ENCODE assay signal across 11 mouse cellular contexts in genomic region chr12:71834041-71834440, GRCm38 (mm10). TPM values are rescaled to one million over a fixed set of nuclear protein-coding genes. Genes with fewer than 3 reads are reported as not detected.
DNase-seq lines count a peak whose midpoint lies in the region; ATAC-seq lines count a peak whose summit lies in the region.
"Had no signal": no experiment of that assay in that cellular context is flagged by ENCODE, and none has a peak within 500 bp of the region (broad histone marks: within the 10 kb centered on the region; RNA-seq: fewer than 3 reads in every experiment).

No protein-coding gene starts in this region.

- 51% methylated on average over 7 of the region's 7 CpGs for WGBS in hindbrain, embryonic 14.5 days
- 57% methylated on average over 7 of the region's 7 CpGs for WGBS in hindbrain, embryonic 11.5 days
- WGBS in heart, embryonic 12.5 days: 33% methylated on average over 7 of the region's 7 CpGs
- WGBS in liver, embryonic 13.5 days (ENCODE audit: insufficient replicate concordance): 57% methylated on average over 7 of the region's 7 CpGs
- WGBS in midbrain, embryonic 14.5 days: 71% methylated on average over 7 of the region's 7 CpGs

- H3K4me2 ChIP-seq in hindbrain, embryonic 14.5 days (replicated peaks): peak overlapping the region; percentile 24
- no peak overlapping the region for H3K4me2 ChIP-seq in hindbrain, embryonic 11.5 days (replicated peaks; ENCODE audit: low read depth, low read length)
- peak overlapping the region; percentile 51 for H3K4me2 ChIP-seq in heart, embryonic 12.5 days
- H3K4me2 ChIP-seq in liver, embryonic 13.5 days: peak overlapping the region; percentile 42
- peak overlapping the region; percentile 27; the same call in 1 of the 2 replicates for H3K4me2 ChIP-seq in midbrain, embryonic 14.5 days (ENCODE audit: low read length)
- H3K4me2 ChIP-seq: forebrain, embryonic 12.5 days had no signal

- H3K36me3 ChIP-seq in hindbrain, embryonic 14.5 days (replicated peaks; ENCODE audit: control insufficient read depth, insufficient read depth): no peaks in the 10 kb centered on the region
- no peaks in the 10 kb centered on the region for H3K36me3 ChIP-seq in hindbrain, embryonic 11.5 days (ENCODE audit: control insufficient read depth, insufficient read depth, low read length)
- no peaks in the 10 kb centered on the region for H3K36me3 ChIP-seq in heart, embryonic 12.5 days
- no peaks in the 10 kb centered on the region for H3K36me3 ChIP-seq in liver, embryonic 13.5 days
- no peaks in the 10 kb centered on the region for H3K36me3 ChIP-seq in midbrain, embryonic 14.5 days (ENCODE audit: control insufficient read depth, insufficient read depth, low read length)
- H3K36me3 ChIP-seq: forebrain, embryonic 12.5 days; hindbrain, embryonic 15.5 days had no signal

- H3K4me1 ChIP-seq in hindbrain, embryonic 14.5 days (replicated peaks; ENCODE audit: control insufficient read depth, insufficient read depth, low read length): peaks cover 60% of the 10 kb centered on the region
- H3K4me1 ChIP-seq in hindbrain, embryonic 11.5 days (replicated peaks; ENCODE audit: control insufficient read depth, insufficient read depth, low read length): no peaks in the 10 kb centered on the region; the same call in 1 of the 2 replicates
- peaks cover 58% of the 10 kb centered on the region for H3K4me1 ChIP-seq in heart, embryonic 12.5 days (replicated peaks)
- peaks cover 82% of the 10 kb centered on the region for H3K4me1 ChIP-seq in liver, embryonic 13.5 days (replicated peaks)
- peaks cover 45% of the 10 kb centered on the region for H3K4me1 ChIP-seq in midbrain, embryonic 14.5 days (ENCODE audit: control insufficient read depth, insufficient read depth, low read length)

- intact Hi-C loops in left cerebral cortex, postnatal 25 days (cut with DNase I): loop anchor here (5.0 kb wide), 2 partner anchors 48 to 73 kb away; no protein-coding TSS in a partner anchor

- ATAC-seq in hindbrain, embryonic 14.5 days (ENCODE audit: low FRiP score): no peak
- no peak for ATAC-seq in hindbrain, embryonic 11.5 days (ENCODE audit: low FRiP score)
- ATAC-seq in heart, embryonic 12.5 days (ENCODE audit: insufficient number of reproducible peaks, low FRiP score): no peak
- no peak for ATAC-seq in liver, embryonic 13.5 days (ENCODE audit: low read depth)
- no peak for ATAC-seq in midbrain, embryonic 14.5 days (ENCODE audit: low FRiP score, low TSS enrichment)

- no peak for DNase-seq in hindbrain, embryonic 14.5 days (ENCODE audit: low spot score)
- DNase-seq in hindbrain, embryonic 11.5 days (ENCODE audit: low spot score): no peak
- DNase-seq in liver, embryonic 13.5 days: no peak
- DNase-seq in midbrain, embryonic 14.5 days: no peak
- DNase-seq in frontal cortex, postnatal 14 days (ENCODE audit: low spot score in 2 of 2): no peak
- no peak for DNase-seq in frontal cortex, adult 2 months (ENCODE audit: extremely low spot score in 1 of 2, low spot score in 1 of 2)
- no peak for DNase-seq in left cerebral cortex, postnatal 25 days (ENCODE audit: low spot score in 2 of 2)
- DNase-seq: right cerebral cortex, postnatal 4 days had no signal

- no peaks in the 10 kb centered on the region for H3K9me3 ChIP-seq in hindbrain, embryonic 14.5 days (ENCODE audit: control insufficient read depth, low read length)
- no peaks in the 10 kb centered on the region for H3K9me3 ChIP-seq in hindbrain, embryonic 11.5 days (ENCODE audit: control insufficient read depth, low read length)
- H3K9me3 ChIP-seq in heart, embryonic 12.5 days (replicated peaks): no peaks in the 10 kb centered on the region
- H3K9me3 ChIP-seq in liver, embryonic 13.5 days (replicated peaks): no peaks in the 10 kb centered on the region
- H3K9me3 ChIP-seq in midbrain, embryonic 14.5 days (ENCODE audit: control insufficient read depth, low read length): no peaks in the 10 kb centered on the region
- H3K9me3 ChIP-seq: forebrain, embryonic 12.5 days; hindbrain, embryonic 15.5 days had no signal

- no peak overlapping the region for H3K4me3 ChIP-seq in hindbrain, embryonic 14.5 days (replicated peaks; ENCODE audit: low read length)
- H3K4me3 ChIP-seq in hindbrain, embryonic 11.5 days (ENCODE audit: low read depth, low read length): no peak overlapping the region
- H3K4me3 ChIP-seq in heart, embryonic 12.5 days: peak overlapping the region; percentile 13; the same call in 1 of the 2 replicates
- 0 out of 2 replicates have a peak overlapping the region, but pooled peaks have one; percentile 1 for H3K4me3 ChIP-seq in liver, embryonic 13.5 days (replicated peaks)
- H3K4me3 ChIP-seq in midbrain, embryonic 14.5 days (replicated peaks; ENCODE audit: low read depth, low read length): no peak overlapping the region
- H3K4me3 ChIP-seq: forebrain, embryonic 12.5 days; hindbrain, embryonic 15.5 days had no signal

- no peak overlapping the region for H3K9ac ChIP-seq in hindbrain, embryonic 14.5 days
- no peak overlapping the region for H3K9ac ChIP-seq in hindbrain, embryonic 11.5 days (ENCODE audit: low read depth, low read length)
- no peak overlapping the region for H3K9ac ChIP-seq in heart, embryonic 12.5 days
- peak overlapping the region; percentile 28 for H3K9ac ChIP-seq in liver, embryonic 13.5 days
- H3K9ac ChIP-seq in midbrain, embryonic 14.5 days (replicated peaks; ENCODE audit: low read length): no peak overlapping the region
- H3K9ac ChIP-seq: forebrain, embryonic 12.5 days; hindbrain, embryonic 15.5 days had no signal

- no peaks in the 10 kb centered on the region for H3K27me3 ChIP-seq in hindbrain, embryonic 14.5 days (ENCODE audit: control insufficient read depth, insufficient read depth, low read length)
- H3K27me3 ChIP-seq in hindbrain, embryonic 11.5 days (ENCODE audit: control insufficient read depth, insufficient read depth, low read length): no peaks in the 10 kb centered on the region
- H3K27me3 ChIP-seq in heart, embryonic 12.5 days (replicated peaks): no peaks in the 10 kb centered on the region
- no peaks in the 10 kb centered on the region for H3K27me3 ChIP-seq in liver, embryonic 13.5 days
- H3K27me3 ChIP-seq in midbrain, embryonic 14.5 days (ENCODE audit: control insufficient read depth, insufficient read depth, low read length): no peaks in the 10 kb centered on the region
- H3K27me3 ChIP-seq: forebrain, embryonic 12.5 days; hindbrain, embryonic 15.5 days had no signal

- no peak overlapping the region for H3K27ac ChIP-seq in hindbrain, embryonic 14.5 days
- H3K27ac ChIP-seq in hindbrain, embryonic 11.5 days (ENCODE audit: low read depth, low read length): no peak overlapping the region
- peak overlapping the region; percentile 48 for H3K27ac ChIP-seq in heart, embryonic 12.5 days (ENCODE audit: poor library complexity, severe bottlenecking)
- peak overlapping the region; percentile 40; the same call in 1 of the 2 replicates for H3K27ac ChIP-seq in liver, embryonic 13.5 days
- H3K27ac ChIP-seq in midbrain, embryonic 14.5 days (replicated peaks; ENCODE audit: low read depth, low read length): no peak overlapping the region
- H3K27ac ChIP-seq: forebrain, embryonic 12.5 days; hindbrain, embryonic 15.5 days had no signal

RNA-seq across cellular contexts. Expression of gene Daam1, which starts 3.2 kb away (rescaled TPM):
- polyA plus RNA-seq in hindbrain, embryonic 14.5 days (2014; fragmentation: Nextera tagmentation; extraction: Ambion mirVana): 41.2 and 44.2 TPM in 2 replicates
- 24.3 and 30.9 TPM in 2 replicates for polyA plus RNA-seq in hindbrain, embryonic 11.5 days (2014; fragmentation: Nextera tagmentation; extraction: Ambion mirVana)
- 23.1 and 23.3 TPM in 2 replicates for polyA plus RNA-seq in heart, embryonic 12.5 days (2016; fragmentation: Nextera tagmentation; extraction: Ambion mirVana)
- polyA plus RNA-seq in liver, embryonic 13.5 days (2015; fragmentation: Nextera tagmentation; extraction: Ambion mirVana): 8.8 and 11.1 TPM in 2 replicates
- 41.4 and 42.8 TPM in 2 replicates for polyA plus RNA-seq in midbrain, embryonic 14.5 days (2014; fragmentation: Nextera tagmentation; extraction: Ambion mirVana)
- 25.5 and 27.2 TPM in 2 replicates for polyA plus RNA-seq in frontal cortex, adult 2 months (2012; rRNA removed)
- total RNA-seq in left cerebral cortex, postnatal 25 days (2021): 10 to 100 TPM; 53.7 to 54.7 TPM

Comparison
In these comparisons a context has a peak if more than half of its experiments do, and no peak if none do; other contexts are left out.
1. H3K27ac ChIP-seq: peak in heart, embryonic 12.5 days (single experiment) and liver, embryonic 13.5 days (single experiment); none in hindbrain, embryonic 14.5 days (single experiment), hindbrain, embryonic 11.5 days (single experiment) and midbrain, embryonic 14.5 days (single experiment).
2. H3K4me3 ChIP-seq: peak in heart, embryonic 12.5 days (single experiment) and liver, embryonic 13.5 days (single experiment); none in hindbrain, embryonic 14.5 days (single experiment), hindbrain, embryonic 11.5 days (single experiment) and midbrain, embryonic 14.5 days (single experiment).